Mouse (Mus musculus): ENCODE data around the gene Otub1. TPM values are rescaled to one million over a fixed set of nuclear protein-coding genes. Genes with fewer than 3 reads are reported as not detected.
A peak's percentile ranks its signal among the peaks of the same experiment; 100 is the strongest.

The Otub1 gene
- polyA plus RNA-seq, 1 experiment from 2014 or later: 240 TPM

- Histone ChIP-seq H3K4me3 (ENCODE audit: low read depth, low read length) (no peak overlapping the region), H3K36me3 (ENCODE audit: control insufficient read depth, insufficient read depth, low read length) (no peaks in the 10 kb centered on the region), H3K27me3 (ENCODE audit: control insufficient read depth, insufficient read depth, low read depth, low read length) (no peaks in the 10 kb centered on the region), H3K27ac (ENCODE audit: low read length) (peak overlapping the region; percentile 65), H3K9ac (ENCODE audit: low read depth, low read length) (peak overlapping the region; percentile 11; the same call in 1 of the 2 replicates), H3K4me1 (ENCODE audit: control insufficient read depth, insufficient read depth, low read length) (peaks cover 13% of the 10 kb centered on the region), H3K9me3 (replicated peaks; ENCODE audit: control insufficient read depth, low read length, poor library complexity, severe bottlenecking) (no peaks in the 10 kb centered on the region), H3K4me2 (ENCODE audit: low read length) (peak overlapping the region; percentile 17; the same call in 1 of the 2 replicates)
- peak; percentile 89 for ATAC-seq
- 6% methylated on average over 13 of the region's 13 CpGs for WGBS
These were observed 33.9 kb downstream of the Otub1 start for GRCm38 (mm10) chr19:7172051-7172866.

- H3K9me3 ChIP-seq (replicated peaks; ENCODE audit: control insufficient read depth, low read length, poor library complexity, severe bottlenecking): no peaks in the 10 kb centered on the region
- H3K4me3 ChIP-seq (ENCODE audit: low read depth, low read length): no peak overlapping the region
- ATAC-seq: no peak
- no peaks in the 10 kb centered on the region for H3K27me3 ChIP-seq (ENCODE audit: control insufficient read depth, insufficient read depth, low read depth, low read length)
- 10% methylated on average over 8 of the region's 8 CpGs for WGBS
- H3K36me3 ChIP-seq (ENCODE audit: control insufficient read depth, insufficient read depth, low read length): no peaks in the 10 kb centered on the region
- no peak overlapping the region for H3K27ac ChIP-seq (ENCODE audit: low read length)
- no peak overlapping the region for H3K4me2 ChIP-seq (ENCODE audit: low read length)
- peaks cover 17% of the 10 kb centered on the region for H3K4me1 ChIP-seq (ENCODE audit: control insufficient read depth, insufficient read depth, low read length)
- no peak overlapping the region; the same call in 1 of the 2 replicates for H3K9ac ChIP-seq (ENCODE audit: low read depth, low read length)
These were observed 34.7 kb downstream of the Otub1 start for GRCm38 (mm10) chr19:7171447-7171846.

- no peak overlapping the region for H3K4me3 ChIP-seq (ENCODE audit: low read depth, low read length)
- no peak overlapping the region for H3K9ac ChIP-seq (ENCODE audit: low read depth, low read length)
- H3K4me1 ChIP-seq (ENCODE audit: control insufficient read depth, insufficient read depth, low read length): peaks cover 22% of the 10 kb centered on the region
- no peak overlapping the region for H3K27ac ChIP-seq (ENCODE audit: low read length)
- no peaks in the 10 kb centered on the region for H3K36me3 ChIP-seq (ENCODE audit: control insufficient read depth, insufficient read depth, low read length)
- no peak for ATAC-seq
- H3K9me3 ChIP-seq (replicated peaks; ENCODE audit: control insufficient read depth, low read length, poor library complexity, severe bottlenecking): no peaks in the 10 kb centered on the region
- WGBS: 75% methylated on average over 6 of the region's 6 CpGs
- no peaks in the 10 kb centered on the region for H3K27me3 ChIP-seq (ENCODE audit: control insufficient read depth, insufficient read depth, low read depth, low read length)
- no peak overlapping the region for H3K4me2 ChIP-seq (ENCODE audit: low read length)
These were observed 35.2 kb downstream of the Otub1 start for GRCm38 (mm10) chr19:7170916-7171315.

DNA sequence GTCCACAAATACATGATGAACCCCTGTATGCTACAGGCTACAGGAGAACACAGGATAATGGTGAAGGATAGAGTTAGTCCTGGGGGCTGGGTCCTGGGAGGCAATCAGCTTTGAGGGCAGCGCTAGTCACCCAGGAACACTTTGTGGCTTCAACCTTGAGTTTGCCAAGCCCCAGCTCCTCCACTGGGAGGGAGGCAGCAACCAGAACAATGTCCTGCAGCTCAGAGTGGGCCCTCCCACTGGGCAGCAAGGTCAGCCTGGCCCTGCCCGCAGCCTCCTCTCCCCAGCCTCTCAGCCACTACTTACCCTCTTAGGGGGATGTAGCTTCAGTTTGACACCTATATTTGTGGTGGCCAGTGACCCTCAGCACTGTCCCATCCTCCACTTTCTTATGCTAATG lies 37.7 kb downstream of the Otub1 start:
- no peak overlapping the region for H3K27ac ChIP-seq (ENCODE audit: low read length)
- no peaks in the 10 kb centered on the region for H3K9me3 ChIP-seq (replicated peaks; ENCODE audit: control insufficient read depth, low read length, poor library complexity, severe bottlenecking)
- no peak overlapping the region for H3K9ac ChIP-seq (ENCODE audit: low read depth, low read length)
- 32% methylated on average over 2 of the region's 2 CpGs for WGBS
- H3K4me3 ChIP-seq (ENCODE audit: low read depth, low read length): no peak overlapping the region
- no peak overlapping the region for H3K4me2 ChIP-seq (ENCODE audit: low read length)
- H3K36me3 ChIP-seq (ENCODE audit: control insufficient read depth, insufficient read depth, low read length): no peaks in the 10 kb centered on the region
- ATAC-seq: no peak
- peaks cover 39% of the 10 kb centered on the region for H3K4me1 ChIP-seq (ENCODE audit: control insufficient read depth, insufficient read depth, low read length)
- no peaks in the 10 kb centered on the region for H3K27me3 ChIP-seq (ENCODE audit: control insufficient read depth, insufficient read depth, low read depth, low read length)

DNA sequence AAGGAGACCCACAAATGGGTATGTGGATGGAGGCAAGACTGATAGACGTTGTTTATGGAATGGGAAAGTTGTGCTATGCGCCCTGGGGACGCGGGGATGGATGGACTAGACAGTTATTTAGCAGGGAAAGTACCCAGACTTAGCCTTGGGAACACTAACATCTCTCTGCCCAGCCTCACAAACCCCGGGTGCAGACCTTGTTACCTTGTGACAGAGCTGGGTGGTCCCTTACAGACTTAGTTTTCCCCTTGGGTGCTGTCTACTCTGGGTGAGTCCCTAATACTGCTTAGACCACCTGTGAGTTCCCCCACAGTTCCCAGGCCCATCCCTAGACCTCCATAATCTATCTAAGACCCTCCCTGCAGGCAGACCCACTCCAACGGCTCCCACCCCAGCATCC lies 39.3 kb downstream of the Otub1 start:
- Histone ChIP-seq H3K9me3 (replicated peaks; ENCODE audit: control insufficient read depth, low read length, poor library complexity, severe bottlenecking) (no peaks in the 10 kb centered on the region), H3K27me3 (ENCODE audit: control insufficient read depth, insufficient read depth, low read depth, low read length) (no peaks in the 10 kb centered on the region; the same call in 1 of the 2 replicates), H3K9ac (ENCODE audit: low read depth, low read length) (no peak overlapping the region), H3K4me1 (ENCODE audit: control insufficient read depth, insufficient read depth, low read length) (peaks cover 33% of the 10 kb centered on the region), H3K4me3 (ENCODE audit: low read depth, low read length) (no peak overlapping the region), H3K27ac (ENCODE audit: low read length) (no peak overlapping the region), H3K36me3 (ENCODE audit: control insufficient read depth, insufficient read depth, low read length) (no peaks in the 10 kb centered on the region), H3K4me2 (ENCODE audit: low read length) (no peak overlapping the region)
- 8% methylated on average over 6 of the region's 6 CpGs for WGBS
- ATAC-seq: no peak

DNA sequence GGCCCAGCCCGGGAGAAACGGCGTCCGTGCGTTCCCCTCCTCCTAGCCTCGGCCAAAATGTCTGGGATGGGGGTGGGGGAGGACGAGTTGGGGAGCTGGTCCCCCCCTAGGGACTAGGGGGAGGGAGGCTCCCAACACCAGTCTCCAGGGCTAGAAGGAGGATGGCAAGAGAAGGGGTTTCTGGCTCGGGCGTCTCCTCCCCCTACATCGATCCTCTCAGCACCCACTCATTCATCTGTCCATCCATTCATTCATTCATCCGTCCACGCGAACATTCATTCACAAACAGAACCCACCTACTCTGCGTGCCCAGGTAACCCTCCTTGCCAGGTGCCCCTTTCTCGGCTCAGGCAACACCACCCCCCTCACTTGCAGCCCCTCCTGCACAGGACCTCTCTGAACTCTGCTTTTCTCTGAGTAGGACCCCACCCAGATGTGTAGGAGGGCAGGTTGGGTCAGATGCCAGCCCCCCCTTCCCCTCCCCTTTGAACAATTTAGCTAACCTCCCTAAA lies 39.9 kb downstream of the Otub1 start:
- ATAC-seq: peak; percentile 9; the same call in 1 of the 2 replicates
- no peak overlapping the region for H3K27ac ChIP-seq (ENCODE audit: low read length)
- no peaks in the 10 kb centered on the region; the same call in 1 of the 2 replicates for H3K27me3 ChIP-seq (ENCODE audit: control insufficient read depth, insufficient read depth, low read depth, low read length)
- no peaks in the 10 kb centered on the region for H3K9me3 ChIP-seq (replicated peaks; ENCODE audit: control insufficient read depth, low read length, poor library complexity, severe bottlenecking)
- peak overlapping the region; percentile 94 for H3K4me2 ChIP-seq (ENCODE audit: low read length)
- 2% methylated on average over 15 of the region's 15 CpGs for WGBS
- H3K4me3 ChIP-seq (ENCODE audit: low read depth, low read length): peak overlapping the region; percentile 98
- H3K4me1 ChIP-seq (ENCODE audit: control insufficient read depth, insufficient read depth, low read length): peaks cover 28% of the 10 kb centered on the region
- H3K36me3 ChIP-seq (ENCODE audit: control insufficient read depth, insufficient read depth, low read length): no peaks in the 10 kb centered on the region
- peak overlapping the region; percentile 83 for H3K9ac ChIP-seq (ENCODE audit: low read depth, low read length)

- WGBS: under 1% methylated on average over 66 of the region's 105 CpGs
- Histone ChIP-seq H3K9me3 (replicated peaks; ENCODE audit: control insufficient read depth, low read length, poor library complexity, severe bottlenecking) (no peaks in the 10 kb centered on the region), H3K4me1 (ENCODE audit: control insufficient read depth, insufficient read depth, low read length) (peaks cover 32% of the 10 kb centered on the region)
These were observed 40.5 kb downstream of the Otub1 start for GRCm38 (mm10) chr19:7165509-7166199.

DNA sequence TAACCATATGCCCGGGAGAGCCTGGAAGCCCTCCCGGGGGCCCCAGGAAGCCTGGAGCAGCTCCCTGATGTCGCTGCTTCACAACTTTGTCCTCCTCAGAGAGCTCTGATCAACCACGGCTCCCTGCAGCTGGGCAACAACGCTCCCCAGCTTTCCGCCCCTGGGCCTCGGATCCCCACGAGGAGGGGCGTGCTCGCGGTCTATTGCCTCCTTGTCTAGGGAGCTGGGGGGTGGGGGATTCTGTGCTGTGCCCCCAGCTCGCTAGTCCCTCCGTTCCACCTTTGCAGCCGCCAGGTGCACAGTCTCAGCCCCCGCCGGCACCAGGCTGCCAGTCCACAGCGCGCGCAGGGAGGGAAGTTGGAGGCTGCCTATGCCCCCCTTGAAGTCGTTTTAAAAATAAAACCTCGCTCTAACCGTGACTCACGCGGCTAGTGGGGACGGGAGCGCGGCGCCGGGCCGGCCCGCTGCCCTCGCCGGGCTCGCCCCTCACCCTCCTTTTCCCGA lies 41.2 kb downstream of the Otub1 start:
- WGBS: under 1% methylated on average over 34 of the region's 35 CpGs
- peak; percentile 46 for ATAC-seq

More at GRCm38 (mm10) chr19:7165509-7166199, 40.5 kb downstream of the Otub1 start:
- Histone ChIP-seq H3K36me3 (ENCODE audit: control insufficient read depth, insufficient read depth, low read length) (no peaks in the 10 kb centered on the region), H3K27me3 (ENCODE audit: control insufficient read depth, insufficient read depth, low read depth, low read length) (no peaks in the 10 kb centered on the region; the same call in 1 of the 2 replicates), H3K4me3 (ENCODE audit: low read depth, low read length) (peak overlapping the region; percentile 98), H3K27ac (ENCODE audit: low read length) (peak overlapping the region; percentile 64), H3K4me2 (ENCODE audit: low read length) (peak overlapping the region; percentile 94), H3K9ac (ENCODE audit: low read depth, low read length) (peak overlapping the region; percentile 83)
- peak; percentile 22; the same call in 1 of the 2 replicates for ATAC-seq

More for the DNA sequence above, 41.2 kb downstream of the Otub1 start:
- H3K4me3 ChIP-seq (ENCODE audit: low read depth, low read length): peak overlapping the region; percentile 98
- no peaks in the 10 kb centered on the region for H3K9me3 ChIP-seq (replicated peaks; ENCODE audit: control insufficient read depth, low read length, poor library complexity, severe bottlenecking)
- H3K27me3 ChIP-seq (ENCODE audit: control insufficient read depth, insufficient read depth, low read depth, low read length): no peaks in the 10 kb centered on the region; the same call in 1 of the 2 replicates
- peak overlapping the region; percentile 64 for H3K27ac ChIP-seq (ENCODE audit: low read length)
- H3K36me3 ChIP-seq (ENCODE audit: control insufficient read depth, insufficient read depth, low read length): no peaks in the 10 kb centered on the region
- peaks cover 40% of the 10 kb centered on the region for H3K4me1 ChIP-seq (ENCODE audit: control insufficient read depth, insufficient read depth, low read length)
- H3K9ac ChIP-seq (ENCODE audit: low read depth, low read length): peak overlapping the region; percentile 83
- H3K4me2 ChIP-seq (ENCODE audit: low read length): peak overlapping the region; percentile 94

All from midbrain, embryonic 16.5 days (tissue).